Mouse (Mus musculus) midbrain, postnatal 0 days (tissue): ENCODE data around the gene Cdhr4. TPM values are rescaled to one million over a fixed set of nuclear protein-coding genes. Genes with fewer than 3 reads are reported as not detected.
A peak's percentile ranks its signal among the peaks of the same experiment; 100 is the strongest.

Experiments used
- ATAC-seq: fragments of 200-750 bp; cut with Nextera tagmentation; 2 replicates; pipeline ENCODE4 v1.8.0; 2017; ENCODE audit warnings: moderate number of reproducible peaks, mild to moderate bottlenecking, moderate TSS enrichment, moderate library complexity; ENCODE audit not compliant: low FRiP score
- DNase-seq: peaks from one replicate; pipeline ENCODE4 v3.0.0-alpha.2; 2015; ENCODE audit warnings: low spot score
- H3K27ac ChIP-seq: fragments of 300-500 bp; sonication (generic); 2 replicates; pipeline ENCODE4 v1.5.1; 2014; ENCODE audit warnings: low read depth, mild to moderate bottlenecking, low read length, mixed read lengths
- H3K27me3 ChIP-seq: fragments of 300-500 bp; sonication (generic); 2 replicates; pipeline ENCODE4 v1.6.1; 2014; ENCODE audit warnings: low read length, control low read depth, mixed read lengths; ENCODE audit not compliant: insufficient read depth
- H3K36me3 ChIP-seq: fragments of 300-500 bp; sonication (generic); 2 replicates; pipeline ENCODE4 v1.6.1; 2014; ENCODE audit warnings: low read length, control low read depth, mixed read lengths; ENCODE audit not compliant: insufficient read depth
- H3K4me1 ChIP-seq: fragments of 300-500 bp; sonication (generic); 2 replicates; pipeline ENCODE4 v1.6.1; 2014; ENCODE audit warnings: mild to moderate bottlenecking, control low read depth, antibody characterized with exemption, low read length, mixed read lengths; ENCODE audit not compliant: insufficient read depth
- H3K4me2 ChIP-seq: fragments of 300-500 bp; sonication (generic); 2 replicates; pipeline ENCODE4 v1.6.1; 2014; ENCODE audit warnings: low read depth, mild to moderate bottlenecking, low read length, mixed read lengths; ENCODE audit not compliant: poor library complexity, severe bottlenecking
- H3K4me3 ChIP-seq: fragments of 300-500 bp; sonication (generic); 2 replicates; pipeline ENCODE4 v1.5.1; 2014; ENCODE audit warnings: low read depth, mild to moderate bottlenecking, low read length, moderate library complexity
- H3K9ac ChIP-seq: fragments of 300-500 bp; sonication (generic); replicated peaks from 2 replicates; pipeline ENCODE4 v1.6.1; 2014; ENCODE audit warnings: mild to moderate bottlenecking, low read length, moderate library complexity, mixed read lengths; ENCODE audit not compliant: poor library complexity, severe bottlenecking
- H3K9me3 ChIP-seq: fragments of 300-500 bp; sonication (generic); 2 replicates; pipeline ENCODE4 v1.6.1; 2016; ENCODE audit warnings: low read length, control low read depth
- CTCF ChIP-seq: IDR thresholded peaks from 2 replicates; pipeline ENCODE4 v1.5.1; 2016; ENCODE audit warnings: antibody characterized with exemption, mild to moderate bottlenecking
- WGBS: fragments of 180-500 bp; shearing (Covaris S2); extraction: QIAGEN DNeasy Blood & Tissue Kit; methylation state at CpG from one replicate; pipeline ENCODE4 v1.1.7; 2014; 5-methylcytosine and 5-hydroxymethylcytosine counted together
- polyA plus RNA-seq: library from polyadenylated mRNA; unstranded; fragments of >200 nt; fragmentation: Nextera tagmentation; extraction: Ambion mirVana; gene quantifications from 2 replicates; pipeline ENCODE4 v1.2.1, GENCODE M21; 2015
- total RNA-seq: library from RNA; depleted of rRNA; stranded (reverse); fragments of >200 nt; gene quantifications from 2 replicates; pipeline ENCODE4 v1.2.3, GENCODE M21; 2014; rRNA removed

Cdhr4 gene
- total and polyA plus RNA-seq, 2 experiments from 2014 or later = 1.1 to 5.6 TPM

GRCm38 (mm10) chr9:108047601-108048565, 55.6 kb downstream of the Cdhr4 start:
- Histone ChIP-seq H3K27ac (no peak overlapping the region), H3K4me2 (peak overlapping the region; percentile 95), H3K4me1 (peaks cover 7% of the 10 kb centered on the region; the same call in 1 of the 2 replicates), H3K36me3 (peaks cover 42% of the 10 kb centered on the region), H3K4me3 (peak overlapping the region; percentile 70; the same call in 1 of the 2 replicates), H3K9me3 (no peaks in the 10 kb centered on the region), H3K27me3 (no peaks in the 10 kb centered on the region), H3K9ac (peak overlapping the region; percentile 74; the same call in 1 of the 2 replicates)
- no peak for TF ChIP-seq CTCF
- ATAC-seq = no peak
- no peak for DNase-seq
- 48% methylated on average over 17 of the region's 17 CpGs for WGBS

GRCm38 (mm10) chr9:108048566-108048955, 56.3 kb downstream of the Cdhr4 start:
- TF ChIP-seq CTCF = no peak
- WGBS = 1% methylated on average over 19 of the region's 19 CpGs
- ATAC-seq (peak; percentile 44; the same call in 1 of the 2 replicates), DNase-seq (no peak)
- H3K9ac ChIP-seq = peak overlapping the region; percentile 74
- peaks cover 37% of the 10 kb centered on the region for H3K36me3 ChIP-seq
- H3K27me3 ChIP-seq = no peaks in the 10 kb centered on the region
- peak overlapping the region; percentile 95 for H3K4me2 ChIP-seq
- H3K4me3 ChIP-seq = peak overlapping the region; percentile 70
- H3K9me3 ChIP-seq = no peaks in the 10 kb centered on the region
- no peak overlapping the region for H3K27ac ChIP-seq
- H3K4me1 ChIP-seq = peaks cover 7% of the 10 kb centered on the region; the same call in 1 of the 2 replicates

- ATAC-seq = peak; percentile 90
- peak; percentile 98 for DNase-seq
- Histone ChIP-seq H3K9ac (peak within 1 kb of the TSS; percentile 74), H3K4me2 (peak within 1 kb of the TSS; percentile 95), H3K27ac (peak within 1 kb of the TSS; percentile 71), H3K4me3 (peak within 1 kb of the TSS; percentile 70), H3K4me1 (peaks cover 7% of the 10 kb centered on the region; the same call in 1 of the 2 replicates), H3K27me3 (no peaks in the 10 kb centered on the region), H3K36me3 (peaks cover 40% of the 10 kb centered on the region), H3K9me3 (no peaks in the 10 kb centered on the region)
- TF ChIP-seq CTCF = no peak
- WGBS = under 1% methylated on average over 39 of the region's 39 CpGs
These were observed 56.7 kb downstream of the Cdhr4 start, which contains the start of gene Gmppb for GRCm38 (mm10) chr9:108049016-108049455. Gene Gmppb, plus strand, starts transcription at chr9:108049242.

Other genes with a start within 250 kb of the Cdhr4 start
- 142 and 145 TPM in 2 replicates for gene Rbm5, start 221.5 kb upstream of the Cdhr4 start, total RNA-seq
- 159 and 160 TPM in 2 replicates for gene Rbm5, start 221.5 kb upstream of the Cdhr4 start, polyA plus RNA-seq
- 81.3 and 87.9 TPM in 2 replicates for gene Rbm6, start 119.3 kb upstream of the Cdhr4 start, total RNA-seq
- gene Rbm6, start 119.3 kb upstream of the Cdhr4 start, polyA plus RNA-seq = 48.8 and 57.9 TPM in 2 replicates
- gene Mon1a, start 104.3 kb upstream of the Cdhr4 start, total RNA-seq = 23.9 and 24.9 TPM in 2 replicates
- gene Mon1a, start 104.3 kb upstream of the Cdhr4 start, polyA plus RNA-seq = 16.7 and 18.1 TPM in 2 replicates
- 1.2 and 1.8 TPM in 2 replicates for gene Mst1r, start 85.6 kb upstream of the Cdhr4 start, total RNA-seq
- 1.1 and 1.2 TPM in 2 replicates for gene Mst1r, start 85.6 kb upstream of the Cdhr4 start, polyA plus RNA-seq
- 0.05 TPM in 1 of 2 replicates, not detected in the other for gene Actl11, start 64.0 kb upstream of the Cdhr4 start, total RNA-seq
- gene Actl11, start 64.0 kb upstream of the Cdhr4 start, polyA plus RNA-seq = not detected in 2 replicates
- gene Camkv, start 56.8 kb upstream of the Cdhr4 start, total RNA-seq = 133 and 153 TPM in 2 replicates
- gene Camkv, start 56.8 kb upstream of the Cdhr4 start, polyA plus RNA-seq = 136 and 149 TPM in 2 replicates
- 9.0 and 11.4 TPM in 2 replicates for gene Traip, start 42.4 kb upstream of the Cdhr4 start, total RNA-seq
- gene Traip, start 42.4 kb upstream of the Cdhr4 start, polyA plus RNA-seq = 11.6 and 12.0 TPM in 2 replicates
- 1.9 and 4.2 TPM in 2 replicates for gene Uba7, start 17.0 kb upstream of the Cdhr4 start, total RNA-seq
- 5.0 and 5.7 TPM in 2 replicates for gene Uba7, start 17.0 kb upstream of the Cdhr4 start, polyA plus RNA-seq
- gene Gm20661, start 9.4 kb upstream of the Cdhr4 start, total RNA-seq = 0.55 TPM in 1 of 2 replicates, not detected in the other
- gene Gm20661, start 9.4 kb upstream of the Cdhr4 start, polyA plus RNA-seq = 0.33 and 0.48 TPM in 2 replicates
- gene Inka1, start 6.6 kb upstream of the Cdhr4 start, total RNA-seq = 12.3 and 14.8 TPM in 2 replicates
- gene Inka1, start 6.6 kb upstream of the Cdhr4 start, polyA plus RNA-seq = 16.2 and 18.1 TPM in 2 replicates
- 3.6 TPM in 1 of 2 replicates, not detected in the other for gene Gm20662, start 3.9 kb downstream of the Cdhr4 start, total RNA-seq
- 0.31 TPM in 1 of 2 replicates, not detected in the other for gene Gm20662, start 3.9 kb downstream of the Cdhr4 start, polyA plus RNA-seq
- 249 and 272 TPM in 2 replicates for gene Ip6k1, start 10.0 kb downstream of the Cdhr4 start, total RNA-seq
- gene Ip6k1, start 10.0 kb downstream of the Cdhr4 start, polyA plus RNA-seq = 90.5 and 94.1 TPM in 2 replicates
- gene Gmppb, start 56.7 kb downstream of the Cdhr4 start, total RNA-seq = 13.4 and 18.7 TPM in 2 replicates
- gene Gmppb, start 56.7 kb downstream of the Cdhr4 start, polyA plus RNA-seq = 14.9 and 17.8 TPM in 2 replicates
- gene Amigo3, start 60.7 kb downstream of the Cdhr4 start, total RNA-seq = 2.5 and 3.7 TPM in 2 replicates
- gene Amigo3, start 60.7 kb downstream of the Cdhr4 start, polyA plus RNA-seq = 1.4 and 1.6 TPM in 2 replicates
- gene Mst1, start 87.9 kb downstream of the Cdhr4 start, total RNA-seq = 0.14 TPM in 1 of 2 replicates, not detected in the other
- not detected in 2 replicates for gene Mst1, start 87.9 kb downstream of the Cdhr4 start, polyA plus RNA-seq
- gene Rnf123, start 90.8 kb downstream of the Cdhr4 start, total RNA-seq = 46.3 and 60.6 TPM in 2 replicates
- 44.1 and 49.1 TPM in 2 replicates for gene Rnf123, start 90.8 kb downstream of the Cdhr4 start, polyA plus RNA-seq
- 32.3 and 45.1 TPM in 2 replicates for gene Apeh, start 102.1 kb downstream of the Cdhr4 start, total RNA-seq
- 38.3 and 42.7 TPM in 2 replicates for gene Apeh, start 102.1 kb downstream of the Cdhr4 start, polyA plus RNA-seq
- 59.4 and 60.6 TPM in 2 replicates for gene Bsn, start 197.9 kb downstream of the Cdhr4 start, total RNA-seq
- 6.1 and 7.7 TPM in 2 replicates for gene Bsn, start 197.9 kb downstream of the Cdhr4 start, polyA plus RNA-seq